Mouse (Mus musculus): Measurements from ENCODE around the gene Gpx7.

- TF ChIP-seq CTCF (IDR thresholded peaks at IDR 0.05; ENCODE audit: insufficient read depth, low read length) (no peak), POLR2A (IDR thresholded peaks at IDR 0.05; ENCODE audit: borderline replicate concordance, extremely low read depth, low read depth, low read length) (no peak)
These were observed 48.3 kb downstream of the Gpx7 start for GRCm38 (mm10) chr4:108358498-108358897.
